Mouse (Mus musculus) liver, embryonic 11.5 days (tissue): Measurements from ENCODE around the gene Vill. TPM values are rescaled to one million over a fixed set of nuclear protein-coding genes. Genes with fewer than 3 reads are reported as not detected.

Experiments
- ATAC-seq: fragments of 200-750 bp; cut with Nextera tagmentation; replicated peaks from 2 replicates; pipeline ENCODE4 v1.8.0; 2017; ENCODE audit warnings: moderate number of reproducible peaks, mild to moderate bottlenecking, moderate TSS enrichment, moderate library complexity; ENCODE audit not compliant: low FRiP score
- DNase-seq: peaks from one replicate; pipeline ENCODE4 v3.0.0-alpha.2; 2017; ENCODE audit warnings: low spot score
- H3K27ac ChIP-seq: fragments of 300-500 bp; sonication (generic); 2 replicates; pipeline ENCODE4 v1.5.1; 2014; ENCODE audit warnings: mild to moderate bottlenecking, low read depth, low read length, control low read depth
- H3K27me3 ChIP-seq: fragments of 300-500 bp; sonication (generic); replicated peaks from 2 replicates; pipeline ENCODE4 v1.6.1; 2014; ENCODE audit warnings: low read length, mixed read lengths; ENCODE audit not compliant: control insufficient read depth, insufficient read depth
- H3K36me3 ChIP-seq: fragments of 300-500 bp; sonication (generic); 2 replicates; pipeline ENCODE4 v1.6.1; 2014; ENCODE audit warnings: mild to moderate bottlenecking, low read length, moderate library complexity, mixed read lengths; ENCODE audit not compliant: control insufficient read depth, insufficient read depth
- H3K4me1 ChIP-seq: fragments of 300-500 bp; sonication (generic); replicated peaks from 2 replicates; pipeline ENCODE4 v1.6.1; 2014; ENCODE audit warnings: low read length, mixed read lengths; ENCODE audit not compliant: control insufficient read depth, insufficient read depth
- H3K4me2 ChIP-seq: fragments of 300-500 bp; sonication (generic); 2 replicates; pipeline ENCODE4 v1.6.1; 2014; ENCODE audit warnings: mild to moderate bottlenecking, control low read depth, moderate library complexity
- H3K4me3 ChIP-seq: fragments of 300-500 bp; sonication (generic); 2 replicates; pipeline ENCODE4 v1.5.1; 2014; ENCODE audit warnings: low read depth, low read length, control low read depth
- H3K9ac ChIP-seq: fragments of 300-500 bp; sonication (generic); 2 replicates; pipeline ENCODE4 v1.6.1; 2014; ENCODE audit warnings: low read depth, low read length, control low read depth
- H3K9me3 ChIP-seq: fragments of 300-500 bp; sonication (generic); 2 replicates; pipeline ENCODE4 v1.6.1; 2016; ENCODE audit warnings: low read length, inconsistent platforms, mixed read lengths; ENCODE audit not compliant: control insufficient read depth
- WGBS: fragments of 180-500 bp; shearing (Covaris S2); extraction: QIAGEN DNeasy Blood & Tissue Kit; methylation state at CpG from one replicate; pipeline ENCODE4 v1.1.7; 2014; 5-methylcytosine and 5-hydroxymethylcytosine counted together
- microRNA-seq: library from miRNA; unstranded; fragments of <30 nt; microRNA quantifications from one replicate; pipeline ENCODE4, GENCODE M21; 2017; ENCODE audit warnings: borderline number of aligned reads
- polyA plus RNA-seq: library from polyadenylated mRNA; unstranded; fragments of >200 nt; fragmentation: Nextera tagmentation; extraction: Ambion mirVana; gene quantifications from 2 replicates; pipeline ENCODE4 v1.2.1, GENCODE M21; 2014

The Vill gene
- polyA plus RNA-seq, 1 experiment from 2014 or later = 22.7 TPM

GRCm38 (mm10) chr9:119109685-119110353 is 57.2 kb downstream of the Vill start:
- Histone ChIP-seq H3K9me3 (no peaks in the 10 kb centered on the region), H3K27me3 (no peaks in the 10 kb centered on the region), H3K9ac (no peak overlapping the region), H3K4me1 (no peaks in the 10 kb centered on the region), H3K4me2 (no peak overlapping the region), H3K36me3 (no peaks in the 10 kb centered on the region), H3K27ac (no peak overlapping the region), H3K4me3 (no peak overlapping the region)
- ATAC-seq (no peak), DNase-seq (no peak)
- WGBS = 61% methylated on average over 12 of the region's 12 CpGs

DNA sequence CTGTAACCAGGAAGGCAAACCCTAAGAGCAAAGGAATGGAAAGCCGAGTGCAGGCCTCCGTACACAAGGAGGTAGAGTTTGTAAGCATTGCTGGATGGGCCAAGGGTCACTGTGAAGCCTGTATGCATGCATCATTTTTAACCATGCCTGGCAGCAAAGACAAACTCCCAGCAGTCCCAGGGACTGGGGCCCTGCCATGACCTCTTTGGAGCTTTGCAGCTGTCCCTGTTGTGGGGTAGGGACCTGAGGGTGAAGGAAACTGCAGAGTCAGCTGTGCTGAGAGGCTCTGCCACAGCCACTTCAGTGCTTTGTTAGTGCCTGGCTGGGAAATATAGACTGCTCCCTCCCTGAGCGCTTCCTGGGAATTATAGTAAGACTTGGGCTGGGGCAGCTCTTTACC is 58.1 kb downstream of the Vill start:
- Histone ChIP-seq H3K4me1 (no peaks in the 10 kb centered on the region), H3K4me3 (no peak overlapping the region), H3K9ac (no peak overlapping the region), H3K4me2 (no peak overlapping the region), H3K27ac (no peak overlapping the region), H3K9me3 (no peaks in the 10 kb centered on the region), H3K36me3 (no peaks in the 10 kb centered on the region), H3K27me3 (no peaks in the 10 kb centered on the region)
- DNase-seq (no peak), ATAC-seq (no peak)
- WGBS = 62% methylated on average over 3 of the region's 3 CpGs

DNA sequence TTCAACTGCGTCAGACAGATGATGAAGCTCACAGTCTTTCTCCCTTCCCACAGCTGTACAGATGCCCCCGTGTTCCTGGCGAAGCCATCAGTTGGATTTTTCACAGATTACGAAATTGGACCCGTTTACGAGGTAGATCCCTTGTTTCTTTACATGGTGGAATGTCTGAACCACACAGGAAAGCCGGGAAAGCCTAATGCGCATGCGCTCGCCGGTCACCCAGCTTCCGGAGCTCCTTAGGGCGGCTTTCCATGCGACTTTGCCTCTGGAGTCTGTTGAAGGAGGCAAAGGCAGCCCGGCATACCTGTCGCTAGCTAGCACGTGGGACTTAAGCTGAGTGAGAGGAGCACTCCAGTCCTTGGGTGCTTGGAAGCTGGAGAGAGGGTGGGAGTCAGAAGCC is 62.3 kb downstream of the Vill start:
- no peaks in the 10 kb centered on the region for H3K36me3 ChIP-seq
- no peak for ATAC-seq

GRCm38 (mm10) chr9:119119409-119120167 is 67.0 kb downstream of the Vill start:
- DNase-seq (no peak), ATAC-seq (no peak)
- Histone ChIP-seq H3K9me3 (no peaks in the 10 kb centered on the region), H3K4me2 (no peak overlapping the region), H3K27me3 (no peaks in the 10 kb centered on the region), H3K4me3 (no peak overlapping the region), H3K36me3 (no peaks in the 10 kb centered on the region), H3K9ac (no peak overlapping the region), H3K27ac (no peak overlapping the region), H3K4me1 (no peaks in the 10 kb centered on the region)
- 86% methylated on average over 19 of the region's 19 CpGs for WGBS

More for the DNA sequence above, 62.3 kb downstream of the Vill start:
- Histone ChIP-seq H3K27me3 (no peaks in the 10 kb centered on the region), H3K27ac (no peak overlapping the region), H3K4me2 (no peak overlapping the region), H3K9ac (no peak overlapping the region), H3K9me3 (no peaks in the 10 kb centered on the region), H3K4me3 (no peak overlapping the region), H3K4me1 (no peaks in the 10 kb centered on the region)
- WGBS = 79% methylated on average over 17 of the region's 17 CpGs
- no peak for DNase-seq

- Histone ChIP-seq H3K27ac (no peak overlapping the region), H3K4me1 (no peaks in the 10 kb centered on the region), H3K9me3 (no peaks in the 10 kb centered on the region), H3K9ac (no peak overlapping the region), H3K4me3 (no peak overlapping the region), H3K36me3 (no peaks in the 10 kb centered on the region), H3K4me2 (no peak overlapping the region), H3K27me3 (no peaks in the 10 kb centered on the region)
- no peak for ATAC-seq
- 59% methylated on average over 3 of the region's 3 CpGs for WGBS
- no peak for DNase-seq
Observed at GRCm38 (mm10) chr9:119120168-119120560, 67.6 kb downstream of the Vill start.

Small RNAs within 50 kb of the gene (microRNA-seq; reads per million reads assigned to microRNA genes)
- gene Mir26a-1 = 20.8 reads per million, percentile 32 among the genes with 10 or more reads in this experiment

Other genes starting within 250 kb of the Vill start
- gene Ctdspl, start 126.3 kb upstream of the Vill start, polyA plus RNA-seq = 8.2 and 8.4 TPM in 2 replicates
- 4.9 and 5.5 TPM in 2 replicates for gene Plcd1, start 40.7 kb downstream of the Vill start, polyA plus RNA-seq
- 0.14 and 0.34 TPM in 2 replicates for gene Dlec1, start 49.7 kb downstream of the Vill start, polyA plus RNA-seq
- gene Acaa1b, start 104.3 kb downstream of the Vill start, polyA plus RNA-seq = 0.34 and 0.63 TPM in 2 replicates
- gene Gm47289, start 106.4 kb downstream of the Vill start, polyA plus RNA-seq = not detected in 2 replicates
- gene Slc22a13, start 156.3 kb downstream of the Vill start, polyA plus RNA-seq = not detected in 2 replicates